Mouse (Mus musculus) regulatory T cell (primary cell): ENCODE measurements around the gene Gm38431.

Experiments
- in situ Hi-C: fragments of 300-600 bp; cut with MboI, MseI; formaldehyde crosslinking; loops from one replicate; pipeline ENCODE4 v1.15.1; 2025; ENCODE audit warnings: high pct_unique_total_duplicates

The Gm38431 gene

DNA sequence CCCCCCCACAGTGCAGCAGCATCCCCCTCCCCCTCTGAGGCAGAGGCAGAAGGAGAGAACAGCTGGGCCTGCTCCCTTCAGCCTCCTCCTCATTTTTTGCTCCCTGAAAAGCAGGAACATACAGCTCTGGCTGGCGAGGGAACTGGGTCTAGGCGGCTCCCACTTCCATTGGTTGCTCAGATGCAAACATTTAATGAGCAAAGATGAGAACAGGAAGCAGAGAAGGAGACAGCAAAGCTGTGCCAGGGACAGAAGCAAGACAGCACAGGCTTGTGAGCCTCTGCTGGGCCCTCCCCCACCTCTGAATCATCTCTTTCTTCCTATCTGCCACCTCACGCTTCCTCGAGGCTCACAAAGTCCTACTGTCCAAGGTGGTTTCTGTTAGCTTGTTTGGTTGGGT, 50.5 kb downstream of the Gm38431 start:
- in situ Hi-C loops: no loop called here

DNA sequence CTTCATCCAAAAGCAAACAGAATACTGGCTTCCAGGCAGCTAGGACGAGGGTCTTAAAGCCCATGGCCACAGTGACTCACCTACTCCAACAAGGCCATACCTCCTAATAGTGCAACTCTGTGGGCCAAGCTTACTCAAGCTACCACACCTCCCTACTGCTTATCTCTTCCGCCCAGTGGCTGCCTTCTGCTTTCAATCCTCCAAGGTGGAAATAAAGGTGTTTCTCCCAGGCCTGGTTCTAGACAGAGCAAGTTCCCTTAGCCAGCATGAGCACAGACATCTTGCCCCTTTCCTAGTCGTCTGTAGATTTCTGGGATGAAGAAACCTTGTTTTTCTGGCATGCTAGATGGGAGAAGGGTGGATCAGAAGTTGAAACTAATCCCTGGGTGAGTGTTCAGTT, 52.0 kb downstream of the Gm38431 start:
- in situ Hi-C loops: no loop called here

DNA sequence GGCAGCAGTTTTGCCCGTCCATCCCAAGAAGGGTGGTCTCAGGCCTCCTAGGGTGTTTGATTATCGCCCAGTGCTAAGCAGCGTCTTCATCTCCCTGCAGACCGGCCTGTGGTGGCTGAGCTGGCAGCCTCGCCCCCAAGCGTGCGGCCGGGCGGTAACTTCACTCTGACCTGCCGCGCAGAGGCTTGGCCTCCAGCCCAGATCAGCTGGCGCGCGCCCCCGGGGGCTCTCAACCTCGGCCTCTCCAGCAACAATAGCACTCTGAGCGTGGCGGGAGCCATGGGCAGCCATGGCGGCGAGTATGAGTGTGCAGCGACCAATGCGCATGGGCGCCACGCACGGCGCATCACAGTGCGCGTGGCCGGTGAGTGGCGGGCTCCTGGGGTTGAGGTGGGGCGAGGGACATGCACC, 54.3 kb downstream of the Gm38431 start:
- in situ Hi-C loops: no loop called here

DNA sequence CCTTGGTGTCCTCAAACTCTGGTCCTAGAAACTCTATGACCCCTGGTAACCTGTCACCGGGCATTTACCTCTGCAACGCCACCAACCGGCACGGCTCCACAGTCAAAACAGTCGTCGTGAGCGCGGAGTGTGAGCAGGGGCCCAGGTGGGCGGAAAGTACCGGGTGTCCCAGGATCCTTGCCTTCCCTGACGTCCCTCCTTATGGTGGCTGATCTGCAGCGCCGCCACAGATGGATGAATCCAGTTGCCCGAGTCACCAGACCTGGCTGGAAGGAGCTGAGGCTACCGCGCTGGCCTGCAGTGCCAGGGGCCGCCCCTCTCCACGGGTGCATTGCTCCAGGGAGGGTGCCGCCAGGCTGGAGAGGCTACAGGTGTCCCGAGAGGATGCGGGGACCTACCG, 55.1 kb downstream of the Gm38431 start:
- in situ Hi-C loops: no loop called here

DNA sequence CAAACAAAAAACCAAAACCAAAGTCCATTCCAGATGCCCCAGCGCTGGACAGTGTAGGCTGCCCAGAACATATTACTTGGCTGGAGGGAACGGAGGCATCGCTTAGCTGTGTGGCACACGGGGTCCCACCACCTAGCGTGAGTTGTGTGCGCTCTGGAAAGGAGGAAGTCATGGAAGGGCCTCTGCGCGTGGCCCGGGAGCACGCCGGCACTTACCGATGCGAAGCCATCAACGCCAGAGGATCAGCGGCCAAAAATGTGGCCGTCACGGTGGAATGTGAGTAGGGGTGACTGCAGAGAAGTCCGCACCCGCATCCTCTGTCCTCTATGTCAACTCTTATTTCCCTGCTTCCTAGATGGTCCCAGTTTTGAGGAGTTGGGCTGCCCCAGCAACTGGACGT, 55.6 kb downstream of the Gm38431 start:
- in situ Hi-C loops: no loop called here

DNA sequence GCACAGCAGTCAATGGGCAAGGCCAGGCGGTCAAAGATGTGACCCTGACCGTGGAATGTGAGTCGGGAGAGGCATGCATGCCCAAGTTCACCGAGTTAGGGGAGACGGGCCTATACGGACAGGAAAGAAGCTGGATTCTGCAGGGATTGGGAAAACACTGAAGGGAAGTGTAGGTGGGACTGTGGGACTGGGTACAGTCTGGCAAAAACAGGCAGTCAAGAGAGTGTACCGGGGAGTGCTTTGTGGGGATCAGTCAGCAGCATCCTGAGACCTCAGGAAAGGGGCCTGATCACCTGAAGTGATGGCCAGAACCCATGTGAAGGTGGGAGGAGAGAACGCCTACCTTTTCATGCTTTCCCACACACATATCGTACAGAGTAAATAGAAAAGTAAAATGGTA, 56.2 kb downstream of the Gm38431 start:
- in situ Hi-C loops: no loop called here

DNA sequence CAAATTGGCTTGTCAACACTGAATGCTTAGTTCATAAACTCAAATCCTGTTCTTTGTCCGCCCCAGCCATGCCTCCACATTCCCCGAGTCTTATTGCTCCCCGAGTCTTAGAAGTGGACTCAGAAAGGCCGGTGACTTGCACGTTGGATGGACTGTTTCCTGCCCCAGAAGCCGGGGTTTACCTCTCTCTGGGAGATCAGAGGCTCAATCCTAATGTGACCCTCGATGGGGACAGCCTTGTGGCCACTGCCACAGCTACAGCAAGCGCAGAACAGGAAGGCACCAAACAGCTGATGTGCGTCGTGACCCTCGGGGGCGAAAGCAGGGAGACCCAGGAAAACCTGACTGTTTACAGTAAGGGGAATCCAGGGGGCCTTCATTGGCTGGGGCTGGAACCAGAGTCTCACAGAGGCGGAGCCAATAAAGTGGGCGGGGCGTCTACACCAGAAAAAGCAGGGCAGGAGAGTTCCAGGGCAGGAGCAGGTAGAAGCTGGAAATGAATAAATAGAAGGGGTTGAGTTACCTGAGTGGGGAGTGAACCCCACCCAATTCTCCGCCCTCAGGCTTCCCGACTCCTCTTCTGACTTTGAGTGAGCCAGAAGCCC, 57.2 kb downstream of the Gm38431 start:
- in situ Hi-C loops: loop anchor here (5.0 kb wide), 1 partner anchor 113 kb away; the partner anchor contains the start of gene Cdc37

DNA sequence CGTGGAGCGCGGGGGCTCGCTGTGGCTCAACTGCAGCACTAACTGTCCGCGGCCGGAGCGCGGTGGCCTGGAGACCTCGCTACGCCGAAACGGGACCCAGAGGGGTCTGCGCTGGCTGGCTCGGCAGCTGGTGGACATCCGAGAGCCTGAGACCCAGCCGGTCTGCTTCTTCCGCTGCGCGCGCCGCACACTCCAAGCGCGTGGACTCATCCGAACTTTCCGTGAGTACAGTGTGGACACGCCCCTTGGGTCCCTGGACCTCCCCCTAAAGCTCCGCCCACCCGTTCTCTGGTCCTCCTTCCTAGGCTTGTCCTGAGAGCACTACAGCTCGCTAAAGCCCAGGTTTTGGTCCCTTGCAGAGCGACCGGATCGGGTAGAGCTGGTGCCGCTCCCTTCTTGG, 58.7 kb downstream of the Gm38431 start:
- in situ Hi-C loops: loop anchor here (5.0 kb wide), 1 partner anchor 114 kb away; the partner anchor contains the start of gene Cdc37

DNA sequence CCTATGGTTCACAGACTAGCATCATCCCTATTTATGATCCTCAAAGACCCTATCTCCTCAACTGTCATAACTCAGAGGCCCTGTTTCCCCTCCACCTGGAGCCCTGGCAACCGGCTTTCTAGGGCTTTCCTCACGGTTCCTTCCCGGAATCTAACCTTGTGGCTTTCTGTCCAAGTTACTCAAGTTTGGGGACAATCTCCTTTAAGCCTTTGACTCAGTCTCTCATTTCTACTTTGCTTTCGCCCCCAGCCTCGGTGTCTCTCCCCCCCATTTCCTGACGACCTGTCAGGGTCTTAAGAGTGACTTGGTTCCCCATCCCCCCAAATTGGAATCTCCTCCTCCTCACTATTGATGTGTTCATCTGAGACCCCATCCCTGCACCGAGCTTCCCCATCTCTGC, 59.3 kb downstream of the Gm38431 start:
- in situ Hi-C loops: loop anchor here (5.0 kb wide), 1 partner anchor 115 kb away; the partner anchor contains the start of gene Cdc37

DNA sequence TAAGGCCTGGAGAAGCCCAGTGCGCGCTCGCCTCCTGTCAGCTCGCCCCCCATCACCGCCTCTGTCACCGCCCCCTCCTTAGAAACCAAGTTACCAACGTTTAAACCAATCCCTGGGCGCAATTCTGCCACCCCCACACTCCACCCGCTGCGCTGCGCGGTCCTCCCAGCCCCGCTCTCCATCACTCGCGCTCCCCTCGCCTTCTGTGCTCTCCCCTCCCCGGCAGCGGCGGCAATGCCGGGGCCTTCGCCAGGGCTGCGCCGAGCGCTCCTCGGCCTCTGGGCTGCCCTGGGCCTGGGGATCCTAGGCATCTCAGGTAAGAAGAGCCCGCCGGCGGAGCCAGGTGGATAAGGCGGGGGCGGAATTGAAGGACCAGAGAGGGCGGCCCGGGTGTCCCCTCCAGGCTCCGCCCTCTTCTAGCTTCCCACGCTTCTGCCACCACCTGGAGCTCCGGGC, 59.9 kb downstream of the Gm38431 start, which contains the start of gene Icam5:
TSS of gene Icam5 (plus strand) at position 178 of the 456 bp plus-strand sequence.
- in situ Hi-C loops: loop anchor here (5.0 kb wide), 1 partner anchor 115 kb away; the partner anchor contains the start of gene Cdc37

DNA sequence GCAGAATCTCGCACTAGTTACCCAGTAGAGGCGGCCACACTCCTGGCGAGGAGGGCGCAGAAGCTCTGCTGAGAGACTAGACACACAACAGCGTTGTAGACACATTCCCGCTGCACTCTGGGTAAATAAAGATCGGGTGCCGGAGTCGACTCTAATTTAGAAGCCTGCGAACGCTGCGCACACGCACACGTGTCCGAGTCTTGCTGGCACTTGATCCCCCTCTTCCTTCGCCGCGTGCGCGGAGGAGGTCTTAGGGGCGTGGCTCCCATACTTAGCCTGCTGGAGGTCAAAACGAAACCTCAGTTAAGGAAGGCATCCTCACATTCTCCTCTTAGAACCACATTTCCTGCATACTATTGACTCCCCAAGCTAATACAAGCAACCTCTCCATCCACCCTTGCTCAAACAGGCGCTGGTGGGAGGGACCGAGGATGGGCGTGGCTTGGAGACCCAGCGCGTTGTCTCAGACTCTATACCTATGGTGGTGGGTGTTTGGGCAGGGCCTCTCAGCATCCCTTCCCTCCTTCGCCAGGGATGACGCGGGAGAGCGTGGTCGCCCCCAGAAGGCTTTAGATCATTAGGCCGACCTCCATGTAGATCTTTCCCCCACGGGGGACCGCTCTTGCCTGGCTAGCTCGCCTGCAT, 60.4 kb downstream of the Gm38431 start:
- in situ Hi-C loops: loop anchor here (5.0 kb wide), 1 partner anchor 116 kb away; the partner anchor contains the start of gene Cdc37

DNA sequence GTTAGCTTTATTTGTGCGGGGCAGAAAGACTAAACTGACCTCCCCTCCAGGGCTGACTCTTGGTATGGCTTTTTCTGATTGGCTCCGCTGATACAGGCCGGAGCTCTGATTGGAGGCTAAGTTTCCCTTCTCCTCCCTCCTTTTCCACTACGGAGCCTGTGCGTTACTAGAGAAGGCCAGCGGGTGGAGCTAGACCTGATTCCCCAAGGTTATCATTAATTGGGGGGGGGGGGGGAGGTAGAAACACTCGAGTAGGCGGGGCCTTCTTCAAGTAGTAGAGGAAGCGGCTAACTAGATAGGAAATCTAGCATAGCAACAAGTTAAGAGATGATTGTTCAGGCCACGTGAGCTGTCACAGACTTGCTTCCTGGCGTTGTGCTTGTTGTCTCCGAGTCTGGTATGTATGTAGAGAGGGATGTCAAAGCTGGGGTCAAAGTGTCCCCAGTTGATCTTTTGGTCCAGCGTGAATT, 61.0 kb downstream of the Gm38431 start:
- in situ Hi-C loops: loop anchor here (5.0 kb wide), 1 partner anchor 116 kb away; the partner anchor contains the start of gene Cdc37

DNA sequence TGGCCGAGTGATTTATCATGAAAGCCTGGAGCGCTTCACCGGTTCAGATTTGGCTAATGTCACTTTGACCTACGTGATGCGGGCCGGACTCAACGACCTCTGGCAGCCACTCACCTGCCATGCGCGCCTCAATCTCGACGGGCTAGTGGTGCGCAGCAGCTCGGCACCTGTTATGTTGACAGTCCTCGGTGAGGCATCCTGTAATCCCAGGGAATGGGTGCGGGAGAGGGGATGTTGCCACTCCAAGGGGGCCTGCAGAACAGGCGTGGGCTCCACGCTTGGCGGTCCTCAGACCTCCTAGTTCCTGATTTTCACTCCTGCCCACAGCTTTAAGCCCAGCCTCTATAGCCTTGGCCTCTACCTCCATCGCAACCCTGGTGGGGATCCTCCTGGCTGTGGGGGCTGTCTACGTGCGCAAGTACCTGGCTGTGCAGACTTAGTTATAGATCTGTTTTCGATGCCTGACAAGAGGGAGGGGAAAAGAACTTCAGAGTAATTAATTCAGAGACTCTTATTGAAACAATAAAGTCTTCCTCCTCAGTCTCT, 61.7 kb downstream of the Gm38431 start:
- in situ Hi-C loops: loop anchor here (5.0 kb wide), 1 partner anchor 117 kb away; the partner anchor contains the start of gene Cdc37

DNA sequence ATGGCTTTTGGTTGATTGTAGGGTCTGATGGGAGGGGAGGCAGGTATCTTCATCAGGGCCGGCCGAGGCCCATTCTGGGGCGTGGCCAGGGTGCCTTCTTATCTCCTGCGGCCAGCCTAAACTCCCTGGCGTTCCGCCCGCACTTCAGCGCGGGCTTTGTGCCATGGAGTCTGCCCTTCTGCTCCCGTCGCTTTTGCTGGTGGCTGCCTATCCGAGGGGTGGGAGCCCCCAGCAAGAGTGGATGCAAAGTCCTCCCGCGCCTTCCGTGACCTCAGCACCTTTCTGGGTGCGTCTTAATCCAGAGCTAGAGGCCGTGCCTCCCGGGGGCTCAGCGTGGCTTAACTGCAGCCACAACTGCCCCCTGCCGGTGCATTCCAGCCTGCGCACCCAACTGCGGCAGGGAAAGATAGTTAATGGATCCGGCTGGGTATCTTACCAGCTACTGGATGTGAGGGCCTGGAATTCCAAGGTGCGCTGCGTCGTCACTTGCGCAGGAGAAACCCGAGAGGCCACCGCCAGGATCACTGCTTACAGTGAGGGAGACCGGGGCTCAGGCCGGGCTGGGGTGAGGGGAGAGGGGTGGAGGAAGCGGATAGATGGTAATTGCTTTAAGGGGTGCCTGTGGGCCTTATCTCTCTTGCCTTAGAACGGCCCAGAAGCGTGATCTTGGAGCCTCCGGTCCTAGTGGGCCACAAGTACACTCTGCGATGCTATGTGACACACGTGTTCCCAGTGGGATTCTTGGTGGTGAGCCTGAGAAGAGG, 62.3 kb downstream of the Gm38431 start, which contains the start of gene Icam4:
TSS of gene Icam4 (plus strand) at position 83 of the 764 bp plus-strand sequence.
- in situ Hi-C loops: loop anchor here (5.0 kb wide), 1 partner anchor 118 kb away; the partner anchor contains the start of gene Cdc37

DNA sequence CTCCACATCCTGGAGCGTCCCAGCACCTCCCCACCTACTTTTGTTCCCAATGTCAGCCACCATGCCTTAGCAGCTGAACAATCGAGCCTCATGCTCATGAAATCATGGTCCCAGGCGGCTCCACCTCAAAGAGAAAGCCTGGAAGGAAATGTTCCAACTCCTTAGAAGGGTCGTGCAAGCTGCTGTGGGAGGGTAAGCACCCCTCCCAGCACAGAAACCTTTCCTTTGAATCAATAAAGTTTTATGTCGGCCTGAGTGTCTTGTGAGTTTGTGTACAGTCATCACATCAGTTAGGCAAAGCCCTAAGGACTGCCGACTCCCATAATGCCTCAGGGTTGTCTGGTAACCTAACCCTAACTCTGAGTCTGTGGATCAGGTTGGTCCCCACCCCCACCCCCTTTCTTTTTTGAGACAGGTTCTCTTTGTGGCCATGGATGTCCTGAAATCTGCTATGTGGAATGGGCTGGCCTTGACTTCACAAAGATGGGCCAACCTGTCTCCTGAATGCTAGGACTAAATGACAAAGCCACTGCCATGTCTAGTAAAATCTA, 63.2 kb downstream of the Gm38431 start:
- in situ Hi-C loops: no loop called here

DNA sequence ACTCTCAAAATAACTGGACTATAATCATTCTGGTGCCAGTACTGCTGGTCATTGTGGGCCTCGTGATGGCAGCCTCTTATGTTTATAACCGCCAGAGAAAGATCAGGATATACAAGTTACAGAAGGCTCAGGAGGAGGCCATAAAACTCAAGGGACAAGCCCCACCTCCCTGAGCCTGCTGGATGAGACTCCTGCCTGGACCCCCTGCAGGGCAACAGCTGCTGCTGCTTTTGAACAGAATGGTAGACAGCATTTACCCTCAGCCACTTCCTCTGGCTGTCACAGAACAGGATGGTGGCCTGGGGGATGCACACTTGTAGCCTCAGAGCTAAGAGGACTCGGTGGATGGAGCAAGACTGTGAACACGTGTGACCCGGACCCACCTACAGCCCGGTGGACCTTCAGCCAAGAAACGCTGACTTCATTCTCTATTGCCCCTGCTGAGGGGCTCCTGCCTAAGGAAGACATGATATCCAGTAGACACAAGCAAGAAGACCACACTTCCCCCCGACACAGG, 64.0 kb downstream of the Gm38431 start:
- in situ Hi-C loops: no loop called here

DNA sequence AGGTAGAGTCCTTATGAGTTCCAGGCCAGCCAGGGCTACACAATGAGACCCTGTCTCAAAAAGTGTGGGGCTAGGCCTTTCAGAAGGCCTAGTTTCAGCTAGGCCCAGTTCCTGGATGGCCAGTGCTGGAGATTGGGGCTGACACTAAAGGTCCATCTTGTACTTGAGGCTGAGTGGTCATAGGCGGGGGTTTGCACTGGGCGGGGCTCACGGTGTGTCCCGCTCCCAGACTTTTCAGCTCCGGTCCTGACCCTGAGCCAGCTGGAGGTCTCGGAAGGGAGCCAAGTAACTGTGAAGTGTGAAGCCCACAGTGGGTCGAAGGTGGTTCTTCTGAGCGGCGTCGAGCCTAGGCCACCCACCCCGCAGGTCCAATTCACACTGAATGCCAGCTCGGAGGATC, 64.9 kb downstream of the Gm38431 start:
- in situ Hi-C loops: no loop called here

DNA sequence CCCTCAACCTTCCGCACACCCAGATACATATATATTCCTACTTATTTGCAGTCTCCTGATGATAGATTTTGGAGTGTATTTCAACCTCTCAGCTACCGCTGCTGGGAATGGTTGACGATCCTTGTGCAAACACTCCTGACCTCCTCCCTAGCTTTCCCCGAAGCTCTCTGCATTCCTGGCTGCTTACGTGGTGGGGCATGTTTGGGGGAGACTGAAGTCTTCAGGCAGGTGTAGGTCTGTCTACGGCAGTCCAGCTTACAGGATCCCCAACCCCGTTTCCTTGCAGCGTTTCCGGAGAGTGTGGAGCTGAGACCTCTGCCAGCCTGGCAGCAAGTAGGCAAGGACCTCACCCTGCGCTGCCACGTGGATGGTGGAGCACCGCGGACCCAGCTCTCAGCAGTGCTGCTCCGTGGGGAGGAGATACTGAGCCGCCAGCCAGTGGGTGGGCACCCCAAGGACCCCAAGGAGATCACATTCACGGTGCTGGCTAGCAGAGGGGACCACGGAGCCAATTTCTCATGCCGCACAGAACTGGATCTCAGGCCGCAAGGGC, 66.5 kb downstream of the Gm38431 start:
- in situ Hi-C loops: no loop called here

DNA sequence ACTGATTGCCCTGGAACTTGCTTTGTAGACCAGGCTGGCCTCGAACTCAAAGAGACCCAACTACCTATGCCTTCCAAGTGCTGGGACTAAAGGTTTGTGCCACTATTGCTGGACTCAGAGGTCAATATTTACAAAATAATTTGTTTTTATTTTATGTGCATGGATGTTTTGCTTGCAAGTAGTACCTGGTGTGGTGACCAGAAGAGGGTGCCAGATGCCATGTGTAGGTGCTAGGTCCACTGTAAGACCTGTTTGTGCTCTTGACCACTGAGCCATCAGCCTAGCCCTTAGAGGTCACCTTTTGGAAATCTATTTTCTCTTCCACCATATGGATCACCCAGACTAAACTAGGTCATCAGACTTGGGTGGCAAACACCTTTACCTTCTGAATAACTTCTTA, 69.1 kb downstream of the Gm38431 start:
- in situ Hi-C loops: loop anchor here (25.0 kb wide), 1 partner anchor 110 kb away; no protein-coding TSS in a partner anchor

DNA sequence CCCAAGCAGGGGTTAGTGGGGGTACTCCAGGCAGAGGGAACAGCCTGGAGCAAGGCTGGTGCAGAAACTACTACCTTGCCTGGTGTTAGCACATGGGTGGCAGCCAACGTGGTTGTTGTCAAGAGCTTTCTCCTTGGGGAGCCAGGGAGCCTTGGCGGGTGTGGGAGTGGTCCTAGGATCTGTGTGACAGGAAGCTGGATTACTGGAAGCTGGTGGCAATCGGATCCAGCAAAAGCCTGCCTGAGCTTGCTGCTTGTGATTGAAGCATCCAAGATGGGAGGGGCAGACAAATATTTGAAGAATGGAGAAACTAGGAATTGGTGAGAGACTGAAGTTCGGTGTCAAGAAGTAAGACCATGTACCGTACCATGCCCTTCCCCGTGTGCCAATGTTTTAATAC, 69.5 kb downstream of the Gm38431 start:
- in situ Hi-C loops: loop anchor here (25.0 kb wide), 1 partner anchor 110 kb away; no protein-coding TSS in a partner anchor
